Mouse (Mus musculus): ENCODE data around the gene Smg1.
A peak's percentile ranks its signal among the peaks of the same experiment; 100 is the strongest.

The Smg1 gene

DNA sequence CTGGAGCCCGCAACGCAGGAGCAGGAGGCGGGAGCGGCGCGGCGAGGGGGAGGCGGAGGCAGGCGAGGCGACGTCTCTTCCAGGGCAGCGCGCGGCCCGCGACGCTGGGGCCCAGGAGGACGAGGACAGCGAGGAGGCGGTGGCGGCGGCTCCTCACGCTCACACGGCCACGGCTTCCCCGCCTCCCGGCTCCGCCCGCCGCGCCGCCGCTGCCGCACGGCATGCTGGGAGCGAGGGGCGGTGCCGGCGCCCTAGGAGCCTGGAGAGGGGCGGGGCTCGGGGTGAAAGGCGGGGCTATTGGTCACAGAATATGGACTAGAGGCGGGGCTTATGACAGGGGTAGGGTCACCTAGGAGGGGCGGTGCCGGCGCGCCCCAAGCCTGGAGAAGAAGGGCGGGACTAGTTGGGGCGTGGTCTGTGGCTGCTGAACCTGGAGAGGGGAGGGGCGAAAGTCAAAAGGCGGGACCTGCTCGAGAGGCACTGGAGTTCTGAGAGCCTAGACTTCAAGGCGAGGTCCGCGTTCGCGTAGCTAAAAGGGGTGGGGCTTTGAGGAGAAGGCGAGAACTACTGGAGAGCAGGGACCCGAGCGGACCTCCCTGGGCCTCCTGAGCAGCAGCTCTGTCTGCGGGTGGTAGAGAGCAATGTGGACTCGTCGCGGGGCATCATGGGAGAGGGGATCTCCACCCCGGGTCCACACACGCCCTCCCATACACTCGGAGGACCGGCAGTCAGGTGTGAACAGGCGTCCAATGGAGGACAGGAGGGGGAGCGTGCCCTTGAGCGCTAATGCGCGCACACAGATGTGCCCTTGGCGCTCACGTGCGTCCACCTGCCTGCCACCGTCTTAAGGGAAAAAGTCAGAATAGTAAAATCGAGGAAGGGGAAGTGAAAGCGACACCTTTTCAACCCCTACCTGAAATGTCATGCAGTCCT, at the start of gene Smg1:
Gene Smg1 (minus strand): TSS at position 218 of the 933 bp plus-strand sequence.
- peak; percentile 93 for DNase-seq

DNA sequence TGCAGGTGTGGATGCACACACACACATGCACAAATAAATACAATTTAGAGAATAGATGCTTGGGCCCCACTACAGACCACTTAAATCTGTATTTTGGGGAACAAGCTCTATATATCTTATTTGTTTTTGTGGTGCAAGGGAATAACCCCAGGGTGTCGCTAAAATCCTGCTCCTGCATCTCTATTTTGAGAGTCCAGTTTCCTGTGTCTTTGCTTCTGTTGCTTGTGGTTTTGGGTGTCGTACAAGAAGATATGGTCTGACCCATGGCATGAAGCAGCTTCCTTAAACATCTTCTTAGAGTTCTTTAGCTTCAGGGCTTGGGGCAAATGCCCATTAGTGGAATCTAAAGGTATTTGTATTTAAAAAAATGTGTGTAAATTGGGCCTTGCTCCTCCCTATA, 39.7 kb upstream of the Smg1 start:
- no peak for DNase-seq

DNA sequence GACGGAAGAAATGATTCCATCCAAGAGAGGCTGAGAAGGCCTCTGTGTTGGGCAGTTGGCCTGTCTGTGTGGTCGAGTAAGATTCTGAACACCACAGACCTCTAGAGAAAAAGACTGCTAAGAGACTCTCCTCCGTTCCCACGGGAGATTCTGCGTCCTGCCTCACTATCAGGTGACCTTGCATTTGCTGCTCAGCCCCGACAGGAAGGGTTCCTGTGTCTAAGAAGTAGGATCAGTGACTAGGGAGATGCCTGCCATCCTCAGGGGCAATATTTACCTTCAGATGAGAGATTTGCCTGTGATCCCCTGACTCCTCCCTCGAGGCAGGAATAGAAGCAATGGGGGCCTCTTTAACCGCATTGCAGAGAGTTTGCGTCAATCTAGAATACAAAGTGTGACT, 39.1 kb upstream of the Smg1 start:
- no peak for DNase-seq

DNA sequence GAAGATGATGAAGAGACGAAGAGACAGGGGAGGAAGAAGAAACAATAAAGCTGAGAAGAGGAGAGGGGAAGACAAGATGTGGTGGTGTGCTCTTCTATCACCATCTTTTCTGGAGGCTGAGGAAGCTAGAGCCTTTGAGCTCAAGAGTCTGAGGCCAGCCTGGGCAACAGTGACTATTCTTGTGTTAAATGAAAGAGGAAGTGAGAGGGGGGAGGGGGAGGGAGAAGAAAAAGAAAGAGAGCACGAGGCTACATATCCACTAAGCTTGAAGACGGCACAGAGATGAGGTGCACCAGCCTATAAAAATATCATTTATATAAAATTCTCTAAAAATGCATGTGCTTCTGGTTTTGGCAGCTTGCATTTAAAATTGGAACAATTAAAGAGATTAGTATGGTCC, 36.1 kb upstream of the Smg1 start:
- no peak for DNase-seq

DNA sequence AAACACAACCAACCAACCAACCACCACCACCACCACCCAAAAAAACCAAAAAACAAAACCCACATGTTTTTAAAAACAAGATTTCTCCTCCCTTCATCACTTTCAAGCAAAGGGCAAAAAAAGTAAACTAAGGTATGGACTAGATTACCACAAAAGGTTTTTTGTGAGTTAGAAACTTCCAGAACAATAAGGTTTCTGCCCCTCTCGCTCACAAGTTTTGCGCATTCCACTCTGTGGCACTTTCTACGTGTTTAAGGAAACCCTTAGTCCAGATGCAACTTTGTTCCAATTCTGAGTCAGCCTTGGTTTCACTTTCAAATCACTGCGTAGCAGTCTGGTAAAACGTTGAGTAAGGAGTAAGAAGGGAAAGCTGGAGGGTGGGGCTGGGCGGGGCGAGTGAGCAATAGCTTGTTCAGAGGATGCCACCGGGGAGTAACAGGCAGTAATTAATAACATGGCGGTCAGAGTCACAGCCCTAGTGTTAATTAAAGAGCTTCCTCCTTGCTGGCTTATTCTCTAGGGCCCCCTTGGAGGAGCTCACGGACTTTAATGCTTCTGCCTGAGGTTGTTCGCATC, 34.0 kb upstream of the Smg1 start:
- DNase-seq, result no peak

DNA sequence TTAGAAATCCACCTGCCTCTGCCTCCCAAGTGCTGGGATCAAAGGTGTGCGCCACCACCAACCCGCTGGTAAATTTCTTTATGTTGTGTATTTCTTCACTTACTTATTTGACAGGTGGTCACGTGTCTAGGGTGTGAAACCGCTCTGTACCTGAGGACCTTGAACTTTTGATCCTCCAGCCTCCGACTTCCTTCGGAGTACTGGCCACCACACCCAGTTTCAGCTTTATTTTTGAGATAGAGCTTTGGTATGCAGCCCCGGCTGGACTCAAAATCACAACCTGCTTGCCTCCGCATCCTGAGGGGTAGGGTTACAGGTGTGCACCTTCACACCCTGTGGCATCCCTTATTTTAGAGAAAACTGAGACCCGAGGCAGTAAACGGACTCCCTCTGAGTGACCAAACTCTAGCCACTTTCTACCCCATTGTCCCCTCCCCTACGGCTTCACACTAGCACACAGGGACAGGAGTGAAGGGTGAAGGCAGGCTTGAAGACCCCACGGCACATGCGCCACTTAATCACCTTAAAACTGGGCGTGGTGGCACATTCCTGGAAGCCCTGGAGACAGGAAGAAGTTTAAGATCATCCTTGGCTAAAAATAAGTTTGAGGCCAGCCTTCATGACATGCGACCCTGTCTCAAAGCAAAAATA, 33.3 kb upstream of the Smg1 start:
- no peak for DNase-seq

DNA sequence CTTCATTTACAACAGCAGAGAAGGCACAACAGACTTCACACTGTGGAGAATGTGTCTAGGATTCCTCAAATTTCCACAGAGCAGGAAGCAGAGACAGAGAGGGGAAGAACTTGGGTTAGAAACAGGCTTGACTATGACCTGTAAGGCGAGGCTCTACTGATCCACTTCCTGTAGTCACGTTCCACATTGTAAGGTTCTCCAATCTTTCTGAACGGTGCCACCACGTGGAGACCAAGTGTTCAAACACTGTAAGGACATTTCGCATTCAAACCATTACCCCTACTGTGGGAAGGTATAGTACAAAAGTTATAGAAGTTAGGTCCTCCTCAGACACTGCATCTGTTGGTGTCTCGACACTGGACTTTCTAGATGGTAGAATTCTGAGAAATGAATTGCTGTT, 31.8 kb upstream of the Smg1 start:
- no peak for DNase-seq

DNA sequence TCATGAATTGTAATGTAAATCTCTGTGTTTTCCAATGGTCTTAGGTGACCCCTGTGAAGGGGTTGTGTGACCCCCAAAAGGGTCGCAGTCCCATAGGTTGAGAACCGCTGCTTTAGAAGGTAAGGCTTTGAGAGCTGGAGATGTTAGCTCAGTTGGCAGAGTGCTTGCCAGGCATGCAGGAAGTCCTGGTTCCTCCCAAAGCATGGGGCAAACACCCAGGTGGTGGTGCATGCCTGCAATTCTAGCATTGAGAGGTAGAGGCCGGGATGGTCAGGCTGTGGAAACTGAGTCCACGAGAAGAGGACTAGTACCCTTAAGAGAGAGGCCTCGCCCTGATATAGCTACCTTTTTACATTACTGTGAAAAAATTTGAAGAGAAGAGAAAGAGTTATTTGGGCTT, 31.4 kb upstream of the Smg1 start:
- DNase-seq, result no peak

DNA sequence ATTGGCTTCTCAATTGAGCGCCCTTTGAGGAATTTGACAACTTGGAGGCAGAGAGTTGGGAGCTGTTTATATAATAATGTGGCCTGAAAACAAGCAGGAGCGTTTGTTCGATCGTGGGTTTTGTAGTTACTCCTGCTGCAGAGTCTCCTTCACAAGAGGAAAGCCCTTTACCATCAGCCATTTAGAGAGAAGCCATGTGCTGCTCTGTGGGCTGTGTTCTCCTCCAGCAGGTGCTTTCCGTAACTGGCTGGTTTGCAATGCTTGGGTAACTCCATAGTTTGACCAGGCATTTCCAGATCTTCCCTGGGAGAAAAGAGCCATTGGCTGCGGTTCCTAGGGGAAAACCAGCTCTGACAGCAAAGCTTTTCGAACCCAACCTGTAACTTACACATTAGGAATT, 30.7 kb upstream of the Smg1 start:
- no peak for DNase-seq

DNA sequence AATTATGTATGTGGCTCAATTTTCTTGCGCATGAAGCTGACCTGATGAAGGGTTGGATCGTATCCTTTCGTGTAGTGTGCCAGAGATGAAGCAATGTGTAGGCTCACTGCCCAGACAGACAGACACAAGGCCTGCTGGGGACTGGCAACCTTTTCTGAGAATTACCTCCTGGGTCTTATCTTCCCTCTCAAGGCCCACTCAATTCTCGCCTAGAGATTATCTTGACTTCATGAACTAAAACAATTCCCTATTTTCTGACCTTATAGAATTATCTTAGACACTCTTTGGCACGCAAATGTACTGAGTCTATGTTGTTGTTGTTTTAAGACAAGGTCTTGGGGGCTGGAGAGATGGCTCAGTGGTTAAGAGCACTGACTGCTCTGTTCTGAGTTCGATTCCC, 22.6 kb upstream of the Smg1 start:
- no peak for DNase-seq

DNA sequence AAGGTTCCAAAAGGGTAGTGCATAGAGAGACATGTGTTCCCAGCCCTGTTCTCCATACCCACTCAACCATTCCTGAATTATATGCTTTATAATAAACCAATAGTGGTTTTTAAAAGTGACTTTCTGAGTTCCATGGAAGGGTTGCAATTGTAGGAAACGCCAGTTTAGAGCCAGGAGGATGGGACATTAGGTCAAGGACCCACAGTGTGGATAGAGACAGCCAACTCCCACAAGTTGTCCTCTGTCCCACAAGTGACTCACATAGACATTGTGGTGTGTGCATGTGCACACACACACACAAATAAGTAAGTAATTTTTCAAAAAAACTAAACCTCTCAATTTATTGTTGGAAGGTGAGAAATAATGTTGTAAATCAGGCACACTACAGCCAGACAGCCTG, 20.1 kb upstream of the Smg1 start:
- no peak for DNase-seq

DNA sequence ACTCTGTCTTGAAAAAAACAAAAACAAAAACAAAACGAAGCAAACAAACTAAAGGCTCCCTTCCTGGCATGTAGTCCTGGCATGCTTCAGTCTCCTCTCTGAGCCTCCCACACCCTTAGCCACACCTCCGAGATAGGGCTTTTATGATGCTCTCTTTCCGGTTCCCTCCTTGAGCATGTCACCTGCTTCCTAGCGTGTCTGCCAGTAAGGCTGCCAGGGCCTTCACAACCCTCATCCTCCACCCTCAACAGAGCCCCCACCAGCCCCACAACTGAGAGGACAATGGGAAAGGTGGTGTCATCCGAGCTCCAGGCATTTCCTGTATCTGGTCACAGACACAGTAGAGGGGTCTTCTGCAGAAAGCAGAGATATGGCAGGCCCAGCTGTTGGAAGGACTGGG, 18.9 kb upstream of the Smg1 start:
- DNase-seq, result no peak

DNA sequence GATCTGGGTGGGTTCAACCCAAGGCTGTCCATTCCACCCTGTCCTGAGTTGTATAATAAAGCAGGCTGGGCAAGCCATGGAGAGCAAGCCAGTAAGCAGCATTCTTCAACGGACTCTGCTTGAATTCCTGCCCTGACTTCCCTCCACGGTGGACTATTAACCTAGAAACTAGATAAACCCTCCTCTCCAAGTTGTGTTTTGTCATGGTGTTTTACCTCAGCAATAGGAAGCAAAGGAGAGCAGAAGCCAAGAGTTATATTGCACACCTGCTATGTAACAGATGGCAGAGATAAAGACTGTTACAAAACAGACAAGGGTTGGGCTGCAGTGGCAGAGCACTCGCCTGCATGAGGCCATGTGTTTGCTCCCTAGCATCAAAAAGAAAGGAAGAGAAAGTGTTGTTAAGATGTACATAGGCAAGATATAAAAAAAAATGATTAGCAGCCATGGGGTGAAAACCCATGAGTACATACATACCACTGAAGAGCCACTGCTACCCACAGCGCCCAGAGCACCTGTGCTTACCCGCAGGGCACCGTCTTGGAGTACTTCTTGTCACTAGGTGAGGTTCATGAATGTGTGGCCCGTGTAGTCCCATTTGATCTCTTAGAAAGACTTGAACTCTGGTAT, 16.3 kb upstream of the Smg1 start:
- DNase-seq, result no peak

DNA sequence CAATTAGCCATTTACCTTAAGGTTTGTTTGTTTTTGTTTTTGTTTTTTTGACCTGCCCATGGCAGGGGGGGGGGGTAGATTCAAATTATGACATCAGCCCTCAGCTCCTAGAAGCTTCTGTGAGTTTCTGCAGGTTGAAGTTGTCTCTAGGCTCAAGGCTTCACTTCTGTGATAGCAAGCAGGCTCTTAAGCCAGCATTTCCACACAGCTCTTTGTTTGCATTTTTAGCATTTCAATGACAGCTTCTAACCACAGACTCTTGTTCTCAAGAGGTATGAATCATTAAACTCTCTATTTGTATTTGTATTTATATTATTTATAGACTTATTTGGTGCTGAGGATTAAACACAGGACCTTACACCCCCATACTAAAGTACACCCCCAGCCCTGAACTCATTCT, 15.0 kb upstream of the Smg1 start:
- DNase-seq, result no peak

DNA sequence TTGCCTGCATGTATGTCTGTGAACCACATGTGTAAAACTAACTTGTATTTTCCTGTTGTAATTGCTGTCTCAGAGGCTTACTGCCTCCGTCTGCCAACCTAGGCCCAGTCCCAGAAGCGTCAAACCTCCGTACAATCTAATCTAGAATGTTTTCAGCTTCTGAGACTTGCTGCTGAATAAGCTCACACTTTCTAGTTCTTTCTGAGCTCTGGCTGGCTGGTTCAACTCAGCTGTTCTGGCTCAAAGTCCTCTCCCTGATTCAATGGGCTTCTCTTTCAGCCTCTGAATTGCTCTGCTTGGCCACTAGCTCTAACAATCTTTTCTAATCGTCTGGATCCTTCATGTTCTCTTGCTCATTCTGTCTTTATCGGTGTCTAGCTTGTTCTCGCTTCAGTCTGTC, 13.3 kb upstream of the Smg1 start:
- DNase-seq, result no peak

DNA sequence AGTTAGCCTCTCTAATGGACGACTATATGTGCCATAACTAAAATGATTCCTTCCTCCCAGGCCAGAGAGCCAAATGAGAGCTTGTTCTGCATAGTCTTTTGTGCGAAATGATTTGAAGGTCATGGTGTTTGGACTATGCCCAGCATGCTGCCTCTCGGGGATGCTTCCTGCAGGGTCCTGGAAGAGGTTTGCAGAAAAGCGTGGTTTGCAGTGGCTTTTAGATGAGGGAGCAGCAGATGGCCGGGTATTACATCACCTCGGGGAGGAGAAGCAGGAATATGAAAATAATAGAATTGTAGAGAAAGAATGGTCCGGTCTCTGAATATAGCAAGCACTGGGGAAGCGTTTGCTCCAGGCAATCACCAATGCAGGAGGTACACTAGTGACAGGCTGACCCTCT, 11.0 kb upstream of the Smg1 start:
- no peak for DNase-seq

DNA sequence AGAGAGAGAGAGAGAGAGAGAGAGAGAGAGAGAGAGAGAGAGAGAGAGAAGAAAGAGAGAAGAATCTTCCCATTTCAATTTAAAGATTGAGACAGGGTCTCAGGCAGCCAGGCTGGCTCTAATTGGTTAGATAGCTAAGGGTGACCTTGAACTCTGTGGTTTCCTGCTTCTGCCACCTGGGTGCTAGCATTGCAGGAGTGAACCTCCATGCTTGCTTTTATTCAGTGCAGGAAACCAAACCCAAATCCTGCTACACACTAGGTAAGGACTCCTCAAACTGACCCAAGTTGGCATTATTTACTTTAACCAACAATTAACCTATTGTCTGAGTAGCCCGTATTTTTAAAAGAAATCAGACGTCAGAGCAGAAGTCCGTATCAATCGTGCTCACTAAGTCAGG, 10.5 kb upstream of the Smg1 start:
- DNase-seq, result no peak

DNA sequence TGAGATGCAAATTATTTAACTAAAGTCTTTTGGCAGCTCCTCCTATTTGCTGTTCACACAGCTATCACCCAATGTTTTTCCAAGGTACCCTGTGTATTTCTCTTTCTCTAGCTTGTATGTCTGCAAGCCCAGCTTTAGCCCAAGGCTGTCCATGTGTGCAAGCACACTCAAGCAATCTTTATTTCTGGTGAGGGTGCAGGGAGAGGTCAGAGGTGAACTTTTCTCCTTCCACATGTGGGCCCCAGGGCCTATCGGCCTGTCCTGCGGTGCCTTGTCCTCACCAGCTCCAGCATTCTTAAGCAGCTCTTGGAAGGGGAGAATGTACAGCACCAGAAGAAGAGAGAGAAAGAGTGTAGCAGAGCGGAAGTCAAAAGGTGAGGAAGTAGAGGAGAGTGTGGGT, 9.5 kb upstream of the Smg1 start:
- no peak for DNase-seq

DNA sequence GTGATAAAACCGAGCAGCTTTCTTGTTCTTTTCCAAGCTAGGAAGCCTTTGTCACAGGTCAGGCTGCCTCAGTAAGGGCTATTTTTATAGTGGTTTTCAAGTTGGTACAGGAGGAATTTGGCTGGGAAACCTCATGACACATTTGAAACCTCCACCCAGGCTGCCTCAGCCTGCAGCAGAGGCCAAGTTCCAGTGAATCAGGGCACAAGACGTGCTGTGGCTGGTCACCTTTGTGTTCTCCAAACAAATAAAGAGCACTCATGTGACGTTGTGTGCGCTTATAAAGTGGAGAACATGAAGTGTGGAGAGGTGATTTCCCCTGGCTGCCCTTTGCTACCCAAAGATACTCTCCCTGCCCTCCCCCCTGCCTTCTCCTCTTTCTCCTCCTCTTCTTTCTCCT, 8.9 kb upstream of the Smg1 start:
- DNase-seq, result no peak

DNA sequence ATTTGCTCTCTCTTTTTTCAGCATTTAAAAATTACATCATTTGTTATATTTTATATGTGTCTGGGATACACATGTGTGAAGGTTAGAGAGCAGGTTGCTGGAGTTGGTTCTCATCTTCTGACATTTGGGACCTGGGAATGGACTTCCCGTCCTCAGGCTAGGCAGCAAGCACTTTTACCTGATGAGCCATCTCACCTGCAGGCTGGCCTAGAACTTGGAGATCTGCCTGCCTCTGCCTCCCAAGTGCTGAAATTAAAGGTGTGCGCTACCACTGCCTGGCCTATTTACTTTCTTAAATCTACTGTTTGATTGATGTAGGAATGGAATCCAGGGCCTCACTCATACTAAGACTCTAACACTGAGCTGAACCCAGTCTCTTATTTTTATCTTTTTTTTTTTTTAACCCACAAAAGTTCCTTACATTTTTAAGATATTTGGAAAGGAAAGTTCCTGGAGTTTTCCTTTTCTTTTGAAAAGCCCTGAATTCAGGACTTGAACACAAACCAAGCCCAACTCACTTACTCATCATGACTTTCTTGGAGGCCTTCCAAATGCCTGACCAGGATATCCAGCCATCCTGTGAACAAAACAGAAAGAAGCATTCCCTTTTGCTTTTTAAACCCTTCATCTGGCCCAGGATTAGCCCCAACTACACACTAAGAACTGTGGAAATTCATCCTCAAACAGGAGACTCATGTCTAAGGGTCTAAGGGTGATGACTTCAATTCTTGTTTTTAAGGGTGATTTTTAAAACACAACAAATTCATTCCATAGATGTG, 8.1 kb upstream of the Smg1 start:
- no peak for DNase-seq

DNA sequence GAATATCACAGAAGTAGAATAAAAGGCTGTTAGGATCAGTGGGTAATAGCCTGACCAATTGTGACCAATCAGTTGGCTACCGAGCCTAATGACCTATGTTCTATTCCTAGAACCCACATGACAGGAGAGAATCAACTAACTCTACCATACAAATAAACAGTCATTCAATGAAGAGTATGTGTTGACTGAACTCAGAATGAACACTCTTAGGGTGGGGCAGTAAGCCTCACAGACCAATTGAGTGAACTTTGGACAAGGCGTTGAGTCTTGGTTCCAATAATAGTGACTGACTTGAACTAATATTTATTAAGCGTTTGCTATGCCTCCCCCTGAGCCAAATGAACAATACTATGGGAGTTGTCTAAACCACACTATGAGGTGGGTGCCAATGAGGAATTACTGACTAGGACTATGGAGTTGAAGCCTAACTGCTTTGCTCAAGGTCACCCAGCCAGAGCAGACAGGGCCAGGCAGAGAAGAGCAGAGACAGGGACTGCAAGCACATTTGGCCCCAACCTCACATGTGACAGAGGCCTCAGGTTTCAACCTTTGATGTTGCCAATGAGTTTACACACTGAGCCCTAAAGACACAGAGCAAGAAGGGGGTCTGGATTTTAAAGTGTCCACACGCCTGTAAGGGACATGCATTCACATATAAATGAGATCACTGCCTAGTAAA, 7.2 kb upstream of the Smg1 start:
- no peak for DNase-seq

DNA sequence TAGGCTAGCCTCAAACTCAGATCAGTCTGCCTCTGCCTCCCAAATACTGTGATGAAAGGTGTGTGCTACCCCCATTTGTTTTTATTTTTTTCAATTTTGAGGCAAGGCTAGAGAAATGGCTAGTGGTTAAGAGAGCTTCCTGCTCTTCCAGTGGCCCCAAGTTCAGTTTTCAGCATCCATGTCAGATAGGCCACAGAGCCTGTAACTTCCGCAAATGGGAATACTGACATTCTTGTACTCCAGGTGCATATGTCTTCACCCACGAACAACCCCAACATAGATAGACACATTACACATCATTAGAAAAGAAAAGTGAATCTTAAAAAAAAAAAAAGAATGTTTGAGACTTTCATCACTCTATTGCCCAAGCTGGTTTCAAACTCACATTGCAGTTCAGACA, 6.1 kb upstream of the Smg1 start:
- no peak for DNase-seq
